Mouse (Mus musculus) thymus, adult 2 months (tissue): Measurements from ENCODE around the gene Palld.

Experiments used
- CTCF ChIP-seq: fragments of 200-500 bp; IDR thresholded peaks from 2 replicates; pipeline ENCODE4 v1.5.1; 2012; ENCODE audit warnings: mild to moderate bottlenecking, control low read depth, low read length, moderate library complexity, borderline replicate concordance; ENCODE audit not compliant: control insufficient read depth, poor library complexity, insufficient read depth; ENCODE audit errors: extremely low read depth
- POLR2A ChIP-seq: fragments of 200-500 bp; IDR thresholded peaks from 2 replicates; pipeline ENCODE4 v1.6.1; 2012; ENCODE audit warnings: mild to moderate bottlenecking, low read length, control low read depth, moderate library complexity; ENCODE audit not compliant: control insufficient read depth, poor library complexity, insufficient read depth; ENCODE audit errors: extremely low read depth

GRCm38 (mm10) chr8:61919145-61919788, 16.8 kb upstream of the Palld start:
- TF ChIP-seq CTCF (no peak), POLR2A (no peak)
